ENCODE assay signal across 1 mouse cellular context in the genomic region with DNA sequence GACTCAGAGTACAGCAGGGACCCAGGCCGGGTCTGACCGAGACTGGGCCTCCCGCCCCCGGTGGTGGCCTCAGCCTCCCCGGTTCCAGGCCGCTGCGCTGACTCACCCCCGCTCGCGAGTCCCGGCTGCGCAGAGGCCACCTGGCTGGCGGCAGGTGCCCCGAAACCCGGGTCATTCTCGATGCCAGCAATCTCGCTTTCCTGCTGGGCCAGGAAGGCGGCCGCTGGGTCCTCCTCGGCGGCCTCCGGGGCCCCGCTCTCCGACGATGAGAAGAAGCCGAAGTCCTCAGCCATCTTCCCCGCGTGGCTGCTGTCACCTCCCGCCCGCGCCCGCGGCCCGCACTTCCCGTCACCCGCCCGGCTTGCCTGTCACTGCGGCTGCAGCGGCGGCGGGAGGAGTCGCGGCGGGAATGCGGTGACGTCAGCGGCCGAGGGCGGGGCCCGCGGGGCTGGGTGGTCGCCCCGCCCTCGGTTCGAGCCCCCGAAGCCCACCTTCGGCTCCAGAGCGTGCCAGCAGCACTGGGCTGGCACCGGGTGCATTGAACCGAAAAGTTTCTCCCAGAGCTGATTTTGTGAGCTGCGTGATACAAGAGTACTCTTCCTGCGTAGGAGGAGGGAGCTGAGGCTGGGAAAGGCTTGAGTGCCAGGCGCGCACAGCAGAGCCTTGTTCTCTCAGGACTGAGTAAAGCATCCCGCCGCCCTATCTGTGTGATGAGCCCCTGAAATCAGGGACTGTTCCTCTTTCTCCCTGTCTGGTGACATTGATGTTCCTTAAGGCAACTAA.
TF ChIP-seq lines count a peak whose summit lies in the region.

A gene (minus strand): TSS at position 373 of the 783 bp plus-strand sequence.

TF ChIP-seq in CH12.LX, 34 proteins besides CTCF, POLR2A, EP300 and RAD21 (continued from another document):
- TF ChIP-seq MAX (IDR thresholded peaks at IDR 0.05; ENCODE audit: low read length) (peak; percentile 55; the same call in 1 of the 2 replicates), CHD2 (IDR thresholded peaks at IDR 0.05; ENCODE audit: low read length) (no peak), PAX5 (IDR thresholded peaks at IDR 0.05; ENCODE audit: low read length) (no peak), ELF1 (IDR thresholded peaks at IDR 0.05; ENCODE audit: low read depth, low read length) (peak; percentile 51; the same call in 1 of the 2 replicates), KAT2A (IDR thresholded peaks at IDR 0.05; ENCODE audit: insufficient replicate concordance, low read length) (no peak), USF1 (IDR thresholded peaks at IDR 0.05; ENCODE audit: low read depth, low read length) (no peak), RCOR1 (conservative IDR thresholded peaks at IDR 0.05; ENCODE audit: low read depth, low read length) (no peak), GABPA (IDR thresholded peaks at IDR 0.05; ENCODE audit: insufficient replicate concordance, low read depth, low read length) (no peak), MXI1 (IDR thresholded peaks at IDR 0.05; ENCODE audit: low read depth, low read length) (peak; percentile 69; the same call in 1 of the 2 replicates), MEF2A (IDR thresholded peaks at IDR 0.05; ENCODE audit: borderline replicate concordance, low read depth, low read length) (peak; percentile 13; the same call in 1 of the 2 replicates), MAZ (IDR thresholded peaks at IDR 0.05; ENCODE audit: low read depth, low read length) (0 out of 2 replicates have a peak, but pooled peaks have one; percentile 31), ETS1 (conservative IDR thresholded peaks at IDR 0.05; ENCODE audit: low read depth, low read length) (no peak), USF2 (conservative IDR thresholded peaks at IDR 0.05; ENCODE audit: low read depth, low read length) (no peak), NELFE (IDR thresholded peaks at IDR 0.05; ENCODE audit: low read depth, low read length) (peak; percentile 49; the same call in 1 of the 2 replicates), TBP (conservative IDR thresholded peaks at IDR 0.05; ENCODE audit: low read depth, low read length) (no peak), IRF4 (IDR thresholded peaks at IDR 0.05; ENCODE audit: low read depth, low read length) (0 out of 2 replicates have a peak, but pooled peaks have one; percentile 7), POLR2AphosphoS2 (IDR thresholded peaks at IDR 0.05; ENCODE audit: low read depth, low read length) (no peak), NRF1 (IDR thresholded peaks at IDR 0.05; ENCODE audit: low read depth, low read length) (no peak), JUND (conservative IDR thresholded peaks at IDR 0.05; ENCODE audit: low read depth, low read length) (no peak), UBTF (IDR thresholded peaks at IDR 0.05; ENCODE audit: low read depth, low read length) (peak; percentile 91), ZKSCAN1 (IDR thresholded peaks at IDR 0.05; ENCODE audit: borderline replicate concordance, low read depth, low read length) (no peak), MYC (IDR thresholded peaks at IDR 0.05; ENCODE audit: low read depth, low read length) (no peak), ZNF384 (IDR thresholded peaks at IDR 0.05; ENCODE audit: low read depth, low read length) (no peak), ZMIZ1 (IDR thresholded peaks at IDR 0.05; ENCODE audit: low read depth, low read length) (peak; percentile 72), BHLHE40 (IDR thresholded peaks at IDR 0.05; ENCODE audit: low read depth, low read length) (peak; percentile 44), SIN3A (IDR thresholded peaks at IDR 0.05; ENCODE audit: low read length) (peak; percentile 49), JUN (IDR thresholded peaks at IDR 0.05; ENCODE audit: insufficient read depth, low read depth, low read length) (no peak), SMC3 (IDR thresholded peaks at IDR 0.05; ENCODE audit: low read depth, low read length) (no peak), E2F4 (IDR thresholded peaks at IDR 0.05; ENCODE audit: insufficient replicate concordance, low read depth, low read length) (no peak), MAFK (IDR thresholded peaks at IDR 0.05; ENCODE audit: insufficient replicate concordance, low read length) (no peak), CHD1 (IDR thresholded peaks at IDR 0.05; ENCODE audit: low read depth, low read length) (no peak), ZC3H11A (IDR thresholded peaks at IDR 0.05; ENCODE audit: low read depth, low read length) (no peak)
TF ChIP-seq in CH12.LX: peak in this region for 11.
